Mouse (Mus musculus) heart, adult 2 months (tissue): ENCODE measurements around the gene Iqsec3.

ENCODE experiments used
- CTCF ChIP-seq: fragments of 200-600 bp; IDR thresholded peaks from 2 replicates; pipeline ENCODE4 v1.8.1; 2022; ENCODE audit warnings: antibody characterized with exemption, mild to moderate bottlenecking, moderate library complexity
- EP300 ChIP-seq: fragments of 200-500 bp; IDR thresholded peaks from 2 replicates; pipeline ENCODE4 v1.6.1; 2011; ENCODE audit warnings: low read depth, low read length, control low read depth; ENCODE audit not compliant: insufficient read depth
- POLR2A ChIP-seq: fragments of 200-500 bp; IDR thresholded peaks from 2 replicates; pipeline ENCODE4 v1.6.1; 2011; ENCODE audit warnings: mild to moderate bottlenecking, low read depth, low read length, control low read depth; ENCODE audit not compliant: insufficient read depth

DNA sequence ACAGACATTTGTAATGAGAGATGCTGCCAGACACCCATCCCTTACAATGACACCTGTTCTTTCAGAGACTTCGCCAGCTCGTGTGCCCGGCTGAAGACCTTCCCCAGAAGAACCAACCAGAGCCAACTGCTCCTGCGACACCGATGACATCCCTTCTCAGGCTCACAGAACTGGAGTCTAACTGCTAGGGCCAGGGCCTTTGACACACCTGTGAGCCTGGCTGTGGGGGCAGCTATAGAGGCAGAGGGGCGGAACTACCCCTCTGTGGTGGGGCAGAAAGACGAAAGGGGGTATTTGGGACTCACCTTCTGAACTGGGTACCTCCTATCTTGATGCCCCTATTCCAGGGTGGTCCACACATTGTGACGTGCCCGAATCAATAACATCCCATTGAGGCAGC, 136.2 kb downstream of the Iqsec3 start:
- TF ChIP-seq CTCF = no peak
- TF ChIP-seq POLR2A = no peak
- TF ChIP-seq EP300 = no peak
